Mouse (Mus musculus): ENCODE data around the gene Glrx. TPM values are rescaled to one million over a fixed set of nuclear protein-coding genes. Genes with fewer than 3 reads are reported as not detected.
A peak's percentile ranks its signal among the peaks of the same experiment; 100 is the strongest.

The Glrx gene
- total RNA-seq (2021): 10 to 100 TPM; 36.6 to 38.8 TPM
- polyA plus RNA-seq (2012; rRNA removed): 48.5 and 95.2 TPM in 2 replicates
- long read RNA-seq, transcript Glrx-201 (3 exons, 1,345 nt): major isoform, 46 of 49 reads
- long read RNA-seq, partial matches to known transcripts: 0 of 49 reads
- long read RNA-seq, other reads (novel, unspliced or antisense): 3 of 49 reads

DNA sequence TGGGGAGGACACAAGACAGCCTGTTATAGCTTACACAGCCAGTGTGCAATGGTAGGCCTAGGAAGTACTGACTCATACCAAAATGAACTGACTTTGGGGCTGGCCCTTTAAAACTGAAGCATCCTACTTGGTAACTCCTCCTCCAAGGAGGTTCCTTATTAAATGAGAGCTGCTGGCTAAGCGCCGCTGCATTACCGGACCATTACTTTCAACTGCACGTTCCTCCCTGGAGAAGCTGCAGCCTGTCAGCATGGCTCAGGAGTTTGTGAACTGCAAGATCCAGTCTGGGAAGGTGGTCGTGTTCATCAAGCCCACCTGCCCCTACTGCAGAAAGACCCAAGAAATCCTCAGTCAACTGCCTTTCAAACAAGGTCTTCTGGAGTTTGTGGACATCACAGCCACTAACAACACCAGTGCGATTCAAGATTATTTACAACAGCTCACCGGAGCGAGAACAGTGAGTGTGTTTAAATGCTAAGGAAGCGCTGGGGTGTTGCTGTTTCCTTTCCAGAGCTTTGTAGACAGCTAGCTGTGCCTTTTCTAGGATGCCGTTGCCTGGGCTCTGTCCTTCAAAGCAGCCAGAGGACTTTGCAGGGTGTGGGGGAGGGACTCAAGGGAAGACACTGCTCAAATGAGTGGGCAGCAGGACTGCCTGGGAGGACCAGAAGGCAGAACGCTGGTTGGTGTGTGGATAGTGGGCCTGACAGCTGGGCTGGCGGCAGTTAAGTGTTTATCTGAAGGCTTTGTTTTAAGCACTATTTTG is at the start of gene Glrx:
TSS of gene Glrx (plus strand) at position 150 of the 763 bp plus-strand sequence.
- DNase-seq: peak; percentile 83 to 85
- Histone ChIP-seq H3K27me3 (ENCODE audit: control insufficient read depth, insufficient read depth, low read length) (no peaks in the 10 kb centered on the region), H3K4me1 (ENCODE audit: control insufficient read depth, insufficient read depth, low read length) (peaks cover 8% of the 10 kb centered on the region), H3K4me3 (peak within 1 kb of the TSS; percentile 61), H3K36me3 (ENCODE audit: control insufficient read depth, insufficient read depth, low read length) (no peaks in the 10 kb centered on the region), H3K9ac (ENCODE audit: low read depth, low read length) (peak within 1 kb of the TSS; percentile 60), H3K79me2 (replicated peaks; ENCODE audit: control insufficient read depth, insufficient read depth, low read length) (no peaks in the 10 kb centered on the region), H3K27ac (peak within 1 kb of the TSS; percentile 57)
- intact Hi-C loops (cut with DNase I): loop anchor here (5.0 kb wide), 1 partner anchor 37 kb away; no protein-coding TSS in a partner anchor
- TF ChIP-seq EP300 (IDR thresholded peaks at IDR 0.05; ENCODE audit: insufficient read depth, low read depth, low read length) (no peak), POLR2A (IDR thresholded peaks at IDR 0.05; ENCODE audit: insufficient read depth, low read depth, low read length) (peak; percentile 92)
- under 1% methylated on average over 12 of the region's 12 CpGs for WGBS

DNA sequence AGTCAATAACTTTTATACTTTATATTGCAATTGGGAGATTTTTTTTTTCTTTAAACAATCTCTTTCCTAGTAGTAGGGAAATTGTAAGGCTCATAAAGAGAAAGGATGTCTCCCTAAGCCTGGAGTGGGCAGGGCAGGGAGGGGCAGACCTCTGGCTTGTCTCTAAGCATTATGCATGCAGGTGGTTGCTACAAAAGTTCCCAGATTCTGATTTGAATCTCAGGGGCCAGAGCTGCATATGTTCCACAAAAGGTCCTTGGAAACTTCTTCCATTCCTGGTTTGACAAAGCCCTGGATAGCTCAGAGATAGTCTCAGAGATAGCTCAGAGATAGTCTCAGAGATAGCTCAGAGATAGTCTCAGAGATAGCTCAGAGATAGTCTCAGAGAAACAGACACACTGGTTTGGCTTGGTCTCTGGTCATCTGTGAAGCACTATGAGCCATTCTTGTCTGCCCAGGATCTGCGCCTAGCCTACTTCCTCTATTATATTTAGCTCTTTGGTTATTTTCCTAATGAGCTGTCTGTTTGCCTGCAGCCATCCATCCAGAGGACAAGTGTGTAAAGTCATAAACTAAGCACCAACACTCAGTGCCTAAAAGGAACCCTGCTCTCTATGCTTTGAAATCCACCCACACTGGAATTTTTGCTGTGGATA is 49.0 kb upstream of the Glrx start:
- TF ChIP-seq POLR2A (IDR thresholded peaks at IDR 0.05; ENCODE audit: insufficient read depth, low read depth, low read length): no peak
- no peak for TF ChIP-seq EP300 (IDR thresholded peaks at IDR 0.05; ENCODE audit: insufficient read depth, low read depth, low read length)
- no peak for TF ChIP-seq CTCF (IDR thresholded peaks at IDR 0.05)
- Histone ChIP-seq H3K4me3 (no peak overlapping the region), H3K27me3 (ENCODE audit: control insufficient read depth, insufficient read depth, low read length) (no peaks in the 10 kb centered on the region), H3K4me1 (ENCODE audit: control insufficient read depth, insufficient read depth, low read length) (no peaks in the 10 kb centered on the region), H3K79me2 (replicated peaks; ENCODE audit: control insufficient read depth, insufficient read depth, low read length) (no peaks in the 10 kb centered on the region), H3K36me3 (ENCODE audit: control insufficient read depth, insufficient read depth, low read length) (no peaks in the 10 kb centered on the region), H3K9ac (ENCODE audit: low read depth, low read length) (no peak overlapping the region), H3K27ac (no peak overlapping the region)
- no peak for DNase-seq
- 39% methylated on average over 1 of the region's 1 CpGs for WGBS
- intact Hi-C loops (cut with DNase I): no loop called here

DNA sequence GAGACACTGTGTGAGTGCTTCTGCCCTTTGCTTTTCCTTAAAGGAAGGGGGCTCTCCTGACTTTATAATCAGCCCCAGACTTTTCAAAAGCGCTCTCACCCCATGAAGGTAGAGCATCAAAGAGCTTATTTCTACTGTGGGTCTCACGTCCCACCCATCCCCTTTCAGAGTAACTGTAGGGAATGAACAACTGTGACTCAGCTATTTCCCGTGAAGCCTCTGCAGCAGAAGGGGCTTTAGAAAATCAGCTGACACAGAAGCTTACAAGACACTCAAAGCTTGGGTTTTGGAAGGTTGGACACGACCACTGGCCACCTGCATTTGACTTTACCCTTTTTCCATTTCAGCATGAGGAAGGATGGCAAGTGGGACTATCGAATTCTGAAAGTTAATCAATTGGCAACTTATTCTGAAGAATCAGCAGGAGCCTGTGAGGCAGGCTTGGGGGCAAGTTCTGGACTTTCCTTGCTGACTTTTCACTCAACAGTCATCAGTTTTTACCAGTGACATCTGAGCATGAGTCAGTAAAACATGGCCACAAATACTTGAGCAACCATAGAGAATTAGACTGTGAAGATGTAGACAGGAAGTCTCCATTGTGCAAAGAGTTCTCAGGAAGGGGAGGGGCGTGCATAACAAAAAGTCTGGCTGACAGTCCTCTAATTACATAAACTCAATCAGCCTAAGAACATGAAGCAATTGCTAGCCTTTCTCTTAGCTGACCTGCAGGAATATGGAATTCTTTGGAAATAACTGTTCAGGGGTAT is 45.6 kb upstream of the Glrx start:
- Histone ChIP-seq H3K27ac (no peak overlapping the region), H3K79me2 (replicated peaks; ENCODE audit: control insufficient read depth, insufficient read depth, low read length) (no peaks in the 10 kb centered on the region)
- intact Hi-C loops (cut with DNase I): no loop called here

DNA sequence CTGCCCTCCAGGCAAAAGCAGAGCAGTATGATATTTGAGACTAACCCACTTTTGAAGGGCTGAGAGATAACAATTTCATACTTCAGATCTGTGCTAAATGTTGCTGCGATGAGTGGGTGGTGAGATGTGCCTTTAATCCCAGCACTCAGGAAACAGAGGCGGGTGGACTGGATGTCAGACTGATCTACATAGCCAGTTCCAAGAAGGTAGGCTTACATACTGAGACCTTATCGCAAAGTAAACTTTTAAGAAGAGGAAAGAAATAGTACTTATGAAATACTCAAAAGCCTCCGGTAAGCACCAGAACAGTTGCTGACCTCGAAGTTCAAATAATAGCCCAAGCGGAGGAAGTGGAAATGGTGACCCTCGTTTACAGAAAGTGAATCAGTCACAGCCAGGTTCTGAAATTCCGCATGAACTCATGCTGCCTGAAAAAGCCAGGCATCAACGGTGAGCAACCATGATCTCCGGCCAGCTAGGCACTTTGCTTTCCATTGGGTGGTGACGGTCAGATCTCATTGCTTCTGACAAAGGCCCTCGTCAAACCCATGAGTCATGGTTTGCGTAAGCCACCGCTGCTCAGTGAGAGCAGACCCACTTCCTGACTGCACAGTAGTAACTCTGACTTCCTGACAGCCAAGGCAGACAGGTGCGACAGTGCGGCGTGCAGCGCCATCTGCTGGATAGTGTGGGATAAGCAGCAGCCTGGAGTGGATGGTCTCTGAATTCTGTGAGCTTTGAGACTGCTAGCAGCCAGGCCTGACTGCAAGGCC is 42.1 kb upstream of the Glrx start:
- peak; percentile 90 for DNase-seq
- Histone ChIP-seq H3K27ac (peak overlapping the region; percentile 54), H3K27me3 (ENCODE audit: control insufficient read depth, insufficient read depth, low read length) (no peaks in the 10 kb centered on the region), H3K9ac (ENCODE audit: low read depth, low read length) (0 out of 2 replicates have a peak overlapping the region, but pooled peaks have one; percentile 41), H3K4me3 (peak overlapping the region; percentile 44), H3K36me3 (ENCODE audit: control insufficient read depth, insufficient read depth, low read length) (no peaks in the 10 kb centered on the region), H3K4me1 (ENCODE audit: control insufficient read depth, insufficient read depth, low read length) (no peaks in the 10 kb centered on the region), H3K79me2 (replicated peaks; ENCODE audit: control insufficient read depth, insufficient read depth, low read length) (no peaks in the 10 kb centered on the region)
- intact Hi-C loops (cut with DNase I): loop anchor here (1.0 to 5.0 kb wide), 3 partner anchors 90 to 935 kb away; partner anchors contain the start of gene Ell2
- TF ChIP-seq POLR2A (IDR thresholded peaks at IDR 0.05; ENCODE audit: insufficient read depth, low read depth, low read length) (no peak), EP300 (IDR thresholded peaks at IDR 0.05; ENCODE audit: insufficient read depth, low read depth, low read length) (peak; percentile 96), CTCF (IDR thresholded peaks at IDR 0.05) (no peak; the same call in 1 of the 2 replicates)
- 10% methylated on average over 18 of the region's 18 CpGs for WGBS

More for the DNA sequence above, 45.6 kb upstream of the Glrx start:
- Histone ChIP-seq H3K9ac (ENCODE audit: low read depth, low read length) (no peak overlapping the region), H3K4me3 (no peak overlapping the region), H3K36me3 (ENCODE audit: control insufficient read depth, insufficient read depth, low read length) (no peaks in the 10 kb centered on the region), H3K4me1 (ENCODE audit: control insufficient read depth, insufficient read depth, low read length) (no peaks in the 10 kb centered on the region), H3K27me3 (ENCODE audit: control insufficient read depth, insufficient read depth, low read length) (no peaks in the 10 kb centered on the region)
- 72% methylated on average over 6 of the region's 6 CpGs for WGBS
- DNase-seq: no peak
- TF ChIP-seq CTCF (IDR thresholded peaks at IDR 0.05): no peak

Data from heart, adult 2 months (tissue).